Mouse (Mus musculus) CD4-positive naive resting alpha-beta T cell, adult 76 days (primary cell): Measurements from ENCODE around the gene Idh2. TPM values are rescaled to one million over a fixed set of nuclear protein-coding genes. Genes with fewer than 3 reads are reported as not detected.

Experiments
- total RNA-seq: library from RNA; stranded (reverse); gene quantifications from one replicate; pipeline ENCODE4 v1.2.4, GENCODE M21; 2023

Gene Idh2
- 35.5 TPM for total RNA-seq

GRCm38 (mm10) chr7:80115224-80115590 lies at the start of gene Idh2:
Idh2 (minus strand) TSS chr7:80115392.

Other genes starting within 250 kb of the Idh2 start
- gene Ap3s2, start 194.7 kb downstream of the Idh2 start, total RNA-seq, result 11.5 TPM
- gene Arpin, start 180.0 kb downstream of the Idh2 start, total RNA-seq, result 0.41 TPM
- gene Zfp710, start 90.6 kb downstream of the Idh2 start, total RNA-seq, result 36.6 TPM
- gene Sema4b, start 71.4 kb upstream of the Idh2 start, total RNA-seq, result 47.7 TPM
- gene Cib1, start 117.4 kb upstream of the Idh2 start, total RNA-seq, result 45.7 TPM
- 4.7 TPM for gene Gdpgp1, start 117.5 kb upstream of the Idh2 start, total RNA-seq
- 1.1 TPM for gene Ttll13, start 131.0 kb upstream of the Idh2 start, total RNA-seq
- gene Ngrn, start 145.8 kb upstream of the Idh2 start, total RNA-seq, result 13.7 TPM
- gene Vps33b, start 154.3 kb upstream of the Idh2 start, total RNA-seq, result 28.5 TPM
- gene Prc1, start 179.1 kb upstream of the Idh2 start, total RNA-seq, result 3.7 TPM
- gene Rccd1, start 209.1 kb upstream of the Idh2 start, total RNA-seq, result 32.3 TPM
- gene Unc45a, start 225.6 kb upstream of the Idh2 start, total RNA-seq, result 152 TPM
- gene Hddc3, start 227.7 kb upstream of the Idh2 start, total RNA-seq, result 5.2 TPM